Mouse (Mus musculus) C2C12 (cell line): Measurements from ENCODE around the gene Ankrd39.

Experiments
- CEBPB ChIP-seq: IDR thresholded peaks from one replicate; pipeline ENCODE4 v1.6.1; 2011; ENCODE audit warnings: low read depth, mild to moderate bottlenecking, control low read depth, moderate library complexity
- CTCF ChIP-seq: IDR thresholded peaks from one replicate; pipeline ENCODE4 v1.5.1; 2011; ENCODE audit not compliant: control insufficient read depth, insufficient read depth, insufficient read length
- MAX ChIP-seq: IDR thresholded peaks from one replicate; pipeline ENCODE4 v1.6.1; 2011; ENCODE audit warnings: mild to moderate bottlenecking, control low read depth
- MYOD1 ChIP-seq: IDR thresholded peaks from one replicate; pipeline ENCODE4 v1.6.1; 2011; ENCODE audit warnings: low read depth; ENCODE audit not compliant: control insufficient read depth, insufficient read length
- MYOG ChIP-seq: IDR thresholded peaks from one replicate; pipeline ENCODE4 v1.6.1; 2011; ENCODE audit not compliant: control insufficient read depth, insufficient read length; ENCODE audit errors: extremely low read depth

- TF ChIP-seq CTCF, result no peak
- no peak for TF ChIP-seq CEBPB
- TF ChIP-seq MYOG, result no peak
- TF ChIP-seq MAX, result no peak
- TF ChIP-seq MYOD1, result no peak
Measured at GRCm38 (mm10) chr1:36590664-36591063, 43.4 kb upstream of the Ankrd39 start.
